8 mouse cellular contexts compared by ENCODE assay signal in the genomic region with DNA sequence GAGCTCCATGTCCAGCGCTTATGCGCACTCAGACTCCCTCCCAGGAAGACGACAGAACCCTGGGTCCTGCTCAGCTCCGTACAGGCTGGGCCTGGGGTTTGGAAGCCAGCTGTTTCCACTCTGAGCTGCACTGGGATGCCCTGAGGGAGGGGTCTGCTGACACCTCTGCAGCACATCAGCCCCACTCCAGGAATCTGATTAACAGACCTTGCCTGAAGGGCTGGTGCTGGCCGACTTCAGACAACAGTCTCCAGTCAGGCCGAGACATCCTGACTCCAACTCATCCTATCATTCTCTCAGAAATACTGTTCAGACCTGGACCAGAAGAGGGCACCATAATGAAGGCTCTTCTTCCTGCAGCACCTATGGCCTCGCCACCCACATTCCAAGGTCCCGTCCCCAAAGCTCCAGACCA. TPM values are rescaled to one million over a fixed set of nuclear protein-coding genes. Genes with fewer than 3 reads are reported as not detected.
DNase-seq lines count a peak whose midpoint lies in the region; ATAC-seq and TF ChIP-seq lines count a peak whose summit lies in the region.

No protein-coding gene starts in this region.

- H3K36me3 ChIP-seq in midbrain, embryonic 12.5 days: no peaks in the 10 kb centered on the region
- H3K36me3 ChIP-seq in midbrain, embryonic 11.5 days (ENCODE audit: control insufficient read depth, insufficient read depth, low read length): no peaks in the 10 kb centered on the region
- H3K36me3 ChIP-seq in hindbrain, embryonic 13.5 days: no peaks in the 10 kb centered on the region
- no peaks in the 10 kb centered on the region for H3K36me3 ChIP-seq in stomach, embryonic 14.5 days (ENCODE audit: control insufficient read depth, insufficient read depth, low read length)
- no peaks in the 10 kb centered on the region for H3K36me3 ChIP-seq in thymus, adult 2 months (ENCODE audit: control insufficient read depth, insufficient read depth, low read length)

- no peak for DNase-seq in gastrocnemius, adult 2 months
- DNase-seq in gastrocnemius, postnatal 10 days: no peak
- no peak for DNase-seq in midbrain, embryonic 11.5 days (ENCODE audit: low spot score, missing footprints)
- no peak for DNase-seq in right cerebral cortex, postnatal 4 days
- no peak for DNase-seq in thymus, adult 2 months

- no peak overlapping the region for H3K4me2 ChIP-seq in midbrain, embryonic 12.5 days (replicated peaks)
- no peak overlapping the region for H3K4me2 ChIP-seq in midbrain, embryonic 11.5 days
- H3K4me2 ChIP-seq in hindbrain, embryonic 13.5 days: no peak overlapping the region
- no peak overlapping the region for H3K4me2 ChIP-seq in stomach, embryonic 14.5 days (replicated peaks; ENCODE audit: low read depth, low read length)

- no peaks in the 10 kb centered on the region for H3K27me3 ChIP-seq in midbrain, embryonic 12.5 days
- no peaks in the 10 kb centered on the region for H3K27me3 ChIP-seq in midbrain, embryonic 11.5 days (ENCODE audit: control insufficient read depth, insufficient read depth, low read length)
- H3K27me3 ChIP-seq in hindbrain, embryonic 13.5 days: no peaks in the 10 kb centered on the region
- H3K27me3 ChIP-seq in stomach, embryonic 14.5 days (ENCODE audit: control insufficient read depth, insufficient read depth, low read length): no peaks in the 10 kb centered on the region
- no peaks in the 10 kb centered on the region for H3K27me3 ChIP-seq in thymus, adult 2 months (ENCODE audit: control insufficient read depth, insufficient read depth, low read length)

- peak; percentile 44; the same call in 1 of the 2 replicates for ATAC-seq in midbrain, embryonic 12.5 days (ENCODE audit: low FRiP score, low read depth)
- no peak for ATAC-seq in midbrain, embryonic 11.5 days (ENCODE audit: low FRiP score)
- peak; percentile 53; the same call in 1 of the 2 replicates for ATAC-seq in hindbrain, embryonic 13.5 days (ENCODE audit: low FRiP score)
- ATAC-seq in stomach, embryonic 14.5 days (ENCODE audit: insufficient number of reproducible peaks, insufficient read depth, low FRiP score, low read depth): peak; percentile 64

- H3K4me3 ChIP-seq in gastrocnemius, adult 2 months: no peak overlapping the region
- no peak overlapping the region for H3K4me3 ChIP-seq in midbrain, embryonic 12.5 days
- no peak overlapping the region for H3K4me3 ChIP-seq in midbrain, embryonic 11.5 days (ENCODE audit: low read depth, low read length)
- H3K4me3 ChIP-seq in hindbrain, embryonic 13.5 days: no peak overlapping the region
- no peak overlapping the region for H3K4me3 ChIP-seq in stomach, embryonic 14.5 days (ENCODE audit: low read depth, low read length)
- H3K4me3 ChIP-seq in thymus, adult 2 months (ENCODE audit: control insufficient read depth, insufficient read depth, low read length): no peak overlapping the region

- intact Hi-C loops in gastrocnemius, adult 2 months (cut with DNase I): loop anchor here (2.0 kb wide), 1 partner anchor 51 kb away; no protein-coding TSS in a partner anchor

- TF ChIP-seq POLR2A in thymus, adult 2 months (IDR thresholded peaks at IDR 0.05; ENCODE audit: control insufficient read depth, extremely low read depth, insufficient read depth, low read length, poor library complexity): no peak

- peak; percentile 44 for TF ChIP-seq CTCF in gastrocnemius, adult 2 months (IDR thresholded peaks at IDR 0.05)
- TF ChIP-seq CTCF in thymus, adult 2 months (IDR thresholded peaks at IDR 0.05; ENCODE audit: borderline replicate concordance, control insufficient read depth, extremely low read depth, insufficient read depth, low read length, poor library complexity): no peak

- no peak overlapping the region for H3K9ac ChIP-seq in midbrain, embryonic 12.5 days (replicated peaks)
- H3K9ac ChIP-seq in midbrain, embryonic 11.5 days (ENCODE audit: low read length): no peak overlapping the region
- no peak overlapping the region for H3K9ac ChIP-seq in hindbrain, embryonic 13.5 days
- H3K9ac ChIP-seq in stomach, embryonic 14.5 days (replicated peaks; ENCODE audit: low read depth, low read length): no peak overlapping the region

- H3K9me3 ChIP-seq in midbrain, embryonic 12.5 days: no peaks in the 10 kb centered on the region
- no peaks in the 10 kb centered on the region for H3K9me3 ChIP-seq in midbrain, embryonic 11.5 days (ENCODE audit: control insufficient read depth, low read length)
- no peaks in the 10 kb centered on the region for H3K9me3 ChIP-seq in hindbrain, embryonic 13.5 days
- H3K9me3 ChIP-seq in stomach, embryonic 14.5 days (ENCODE audit: control insufficient read depth, low read depth, low read length): no peaks in the 10 kb centered on the region

- no peak overlapping the region for H3K27ac ChIP-seq in gastrocnemius, adult 2 months
- no peak overlapping the region for H3K27ac ChIP-seq in midbrain, embryonic 12.5 days (replicated peaks)
- H3K27ac ChIP-seq in midbrain, embryonic 11.5 days (ENCODE audit: low read depth, low read length): no peak overlapping the region
- no peak overlapping the region for H3K27ac ChIP-seq in hindbrain, embryonic 13.5 days
- H3K27ac ChIP-seq in stomach, embryonic 14.5 days (ENCODE audit: low read length): no peak overlapping the region
- no peak overlapping the region for H3K27ac ChIP-seq in thymus, adult 2 months (ENCODE audit: control insufficient read depth, insufficient read depth, low read length)

- H3K4me1 ChIP-seq in midbrain, embryonic 12.5 days: no peaks in the 10 kb centered on the region
- no peaks in the 10 kb centered on the region for H3K4me1 ChIP-seq in midbrain, embryonic 11.5 days (ENCODE audit: control insufficient read depth, insufficient read depth, low read length)
- H3K4me1 ChIP-seq in hindbrain, embryonic 13.5 days (replicated peaks): no peaks in the 10 kb centered on the region
- no peaks in the 10 kb centered on the region for H3K4me1 ChIP-seq in stomach, embryonic 14.5 days (ENCODE audit: control insufficient read depth, insufficient read depth, low read length)
- no peaks in the 10 kb centered on the region for H3K4me1 ChIP-seq in thymus, adult 2 months (replicated peaks; ENCODE audit: control insufficient read depth, insufficient read depth, low read length)

- 70% methylated on average over 8 of the region's 8 CpGs for WGBS in midbrain, embryonic 12.5 days
- WGBS in midbrain, embryonic 11.5 days: 67% methylated on average over 8 of the region's 8 CpGs
- 69% methylated on average over 8 of the region's 8 CpGs for WGBS in hindbrain, embryonic 13.5 days
- 41% methylated on average over 8 of the region's 8 CpGs for WGBS in stomach, embryonic 14.5 days
- WGBS in thymus, adult 2 months: 95% methylated on average over 8 of the region's 8 CpGs

RNA-seq across cellular contexts. Expression of a gene that starts 49.4 kb away (rescaled TPM):
- under 1 TPM; 0.18 to 0.20 TPM for total RNA-seq in gastrocnemius, adult 2 months (2021)
- total RNA-seq in gastrocnemius, postnatal 10 days (2021): under 1 TPM; 0.33 to 0.75 TPM
- polyA plus RNA-seq in midbrain, embryonic 12.5 days (2016; fragmentation: Nextera tagmentation; extraction: Ambion mirVana): 0.70 and 0.94 TPM in 2 replicates
- 0.25 and 0.34 TPM in 2 replicates for polyA plus RNA-seq in midbrain, embryonic 11.5 days (2014; fragmentation: Nextera tagmentation; extraction: Ambion mirVana)
- 2.2 and 2.5 TPM in 2 replicates for polyA plus RNA-seq in hindbrain, embryonic 13.5 days (2015; fragmentation: Nextera tagmentation; extraction: Ambion mirVana)
- 2.2 and 2.6 TPM in 2 replicates for polyA plus RNA-seq in stomach, embryonic 14.5 days (2014; fragmentation: Nextera tagmentation; extraction: Ambion mirVana)
- 0.61 and 3.6 TPM in 2 replicates for polyA plus RNA-seq in thymus, adult 2 months (2012; rRNA removed)
